Mouse (Mus musculus) midbrain, embryonic 14.5 days (tissue): ENCODE measurements around the gene Tmem30b. TPM values are rescaled to one million over a fixed set of nuclear protein-coding genes. Genes with fewer than 3 reads are reported as not detected.

Experiments used
- ATAC-seq: fragments of 200-750 bp; cut with Nextera tagmentation; 2 replicates; pipeline ENCODE4 v1.8.0; 2017; ENCODE audit warnings: moderate number of reproducible peaks, moderate library complexity; ENCODE audit not compliant: low FRiP score, low TSS enrichment
- DNase-seq: peaks from one replicate; pipeline ENCODE4 v3.0.0-alpha.2; 2015
- H3K27ac ChIP-seq: fragments of 300-500 bp; sonication (generic); replicated peaks from 2 replicates; pipeline ENCODE4 v1.5.1; 2014; ENCODE audit warnings: mild to moderate bottlenecking, low read depth, low read length, moderate library complexity
- H3K27me3 ChIP-seq: fragments of 300-500 bp; sonication (generic); 2 replicates; pipeline ENCODE4 v1.6.1; 2014; ENCODE audit warnings: low read length, control low read depth, mixed read lengths; ENCODE audit not compliant: control insufficient read depth, insufficient read depth
- H3K36me3 ChIP-seq: fragments of 300-500 bp; sonication (generic); 2 replicates; pipeline ENCODE4 v1.6.1; 2014; ENCODE audit warnings: low read length, control low read depth; ENCODE audit not compliant: control insufficient read depth, insufficient read depth
- H3K4me1 ChIP-seq: fragments of 300-500 bp; sonication (generic); 2 replicates; pipeline ENCODE4 v1.6.1; 2014; ENCODE audit warnings: mild to moderate bottlenecking, antibody characterized with exemption, low read length, control low read depth; ENCODE audit not compliant: control insufficient read depth, insufficient read depth
- H3K4me2 ChIP-seq: fragments of 300-500 bp; sonication (generic); 2 replicates; pipeline ENCODE4 v1.6.1; 2014; ENCODE audit warnings: mild to moderate bottlenecking, low read length, moderate library complexity
- H3K4me3 ChIP-seq: fragments of 300-500 bp; sonication (generic); replicated peaks from 2 replicates; pipeline ENCODE4 v1.5.1; 2014; ENCODE audit warnings: low read depth, low read length
- H3K9ac ChIP-seq: fragments of 300-500 bp; sonication (generic); replicated peaks from 2 replicates; pipeline ENCODE4 v1.6.1; 2014; ENCODE audit warnings: mild to moderate bottlenecking, low read length, moderate library complexity
- H3K9me3 ChIP-seq: fragments of 300-500 bp; sonication (generic); 2 replicates; pipeline ENCODE4 v1.6.1; 2016; ENCODE audit warnings: low read length, control low read depth, mixed read lengths; ENCODE audit not compliant: control insufficient read depth
- WGBS: fragments of 180-500 bp; shearing (Covaris S2); extraction: QIAGEN DNeasy Blood & Tissue Kit; methylation state at CpG from one replicate; pipeline ENCODE4 v1.1.7; 2014; 5-methylcytosine and 5-hydroxymethylcytosine counted together
- polyA plus RNA-seq: library from polyadenylated mRNA; unstranded; fragments of >200 nt; fragmentation: Nextera tagmentation; extraction: Ambion mirVana; gene quantifications from 2 replicates; pipeline ENCODE4 v1.2.1, GENCODE M21; 2014

The Tmem30b gene
- polyA plus RNA-seq, 1 experiment from 2014 or later = 0.16 TPM

- peak overlapping the region; percentile 73 for H3K4me3 ChIP-seq
- peak overlapping the region; percentile 93 for H3K4me2 ChIP-seq
- no peak overlapping the region; the same call in 1 of the 2 replicates for H3K27ac ChIP-seq
- peak; percentile 44 for DNase-seq
- peak; percentile 19; the same call in 1 of the 2 replicates for ATAC-seq
- H3K4me1 ChIP-seq = peaks cover 15% of the 10 kb centered on the region
- WGBS = under 1% methylated on average over 33 of the region's 33 CpGs
- H3K36me3 ChIP-seq = no peaks in the 10 kb centered on the region
- no peaks in the 10 kb centered on the region for H3K9me3 ChIP-seq
- H3K27me3 ChIP-seq = peaks cover 15% of the 10 kb centered on the region
- H3K9ac ChIP-seq = peak overlapping the region; percentile 70
These were observed 39.1 kb upstream of the Tmem30b start for GRCm38 (mm10) chr12:73585241-73585801.

GRCm38 (mm10) chr12:73584610-73585240 lies 38.5 kb upstream of the Tmem30b start, which contains the start of gene Prkch:
TSS of gene Prkch (plus strand) at chr12:73584796.
- Histone ChIP-seq H3K9ac (peak within 1 kb of the TSS; percentile 70), H3K4me3 (peak within 1 kb of the TSS; percentile 73), H3K4me1 (peaks cover 15% of the 10 kb centered on the region), H3K36me3 (no peaks in the 10 kb centered on the region), H3K27ac (peak within 1 kb of the TSS; percentile 57), H3K9me3 (no peaks in the 10 kb centered on the region), H3K4me2 (peak within 1 kb of the TSS; percentile 93), H3K27me3 (peaks cover 15% of the 10 kb centered on the region)
- ATAC-seq (peak; percentile 88), DNase-seq (peak; percentile 89)
- 0% methylated on average over 57 of the region's 61 CpGs for WGBS

GRCm38 (mm10) chr12:73583813-73584609 lies 37.8 kb upstream of the Tmem30b start:
- Histone ChIP-seq H3K4me1 (peaks cover 15% of the 10 kb centered on the region), H3K36me3 (no peaks in the 10 kb centered on the region), H3K9ac (peak overlapping the region; percentile 70), H3K4me2 (peak overlapping the region; percentile 93), H3K27me3 (peaks cover 15% of the 10 kb centered on the region), H3K27ac (peak overlapping the region; percentile 37; the same call in 1 of the 2 replicates), H3K9me3 (no peaks in the 10 kb centered on the region), H3K4me3 (peak overlapping the region; percentile 73)
- DNase-seq = peak; percentile 66
- peak; percentile 81 for ATAC-seq
- WGBS = 5% methylated on average over 33 of the region's 33 CpGs

GRCm38 (mm10) chr12:73583318-73583717 lies 37.1 kb upstream of the Tmem30b start:
- Histone ChIP-seq H3K4me1 (peaks cover 15% of the 10 kb centered on the region), H3K9me3 (no peaks in the 10 kb centered on the region), H3K4me3 (no peak overlapping the region), H3K36me3 (no peaks in the 10 kb centered on the region), H3K27ac (no peak overlapping the region), H3K9ac (no peak overlapping the region), H3K4me2 (peak overlapping the region; percentile 93; the same call in 1 of the 2 replicates), H3K27me3 (peaks cover 15% of the 10 kb centered on the region)
- no peak for ATAC-seq
- WGBS = 80% methylated on average over 9 of the region's 9 CpGs
- no peak for DNase-seq

GRCm38 (mm10) chr12:73580811-73581210 lies 34.6 kb upstream of the Tmem30b start:
- 72% methylated on average over 7 of the region's 7 CpGs for WGBS
- Histone ChIP-seq H3K27ac (no peak overlapping the region), H3K36me3 (no peaks in the 10 kb centered on the region), H3K9me3 (no peaks in the 10 kb centered on the region), H3K4me1 (peaks cover 10% of the 10 kb centered on the region; the same call in 1 of the 2 replicates), H3K4me2 (no peak overlapping the region), H3K27me3 (peaks cover 6% of the 10 kb centered on the region), H3K9ac (no peak overlapping the region), H3K4me3 (no peak overlapping the region)
- no peak for DNase-seq
- ATAC-seq = no peak

GRCm38 (mm10) chr12:73578141-73578540 lies 31.9 kb upstream of the Tmem30b start:
- H3K27me3 ChIP-seq = no peaks in the 10 kb centered on the region
- no peaks in the 10 kb centered on the region for H3K9me3 ChIP-seq
- no peak overlapping the region for H3K9ac ChIP-seq
- DNase-seq = no peak
- 72% methylated on average over 6 of the region's 6 CpGs for WGBS
- H3K4me1 ChIP-seq = no peaks in the 10 kb centered on the region
- H3K27ac ChIP-seq = no peak overlapping the region
- H3K36me3 ChIP-seq = no peaks in the 10 kb centered on the region
- H3K4me2 ChIP-seq = no peak overlapping the region
- no peak overlapping the region for H3K4me3 ChIP-seq
- ATAC-seq = no peak

GRCm38 (mm10) chr12:73574632-73575031 lies 28.4 kb upstream of the Tmem30b start:
- no peaks in the 10 kb centered on the region for H3K9me3 ChIP-seq
- H3K27me3 ChIP-seq = no peaks in the 10 kb centered on the region
- 79% methylated on average over 15 of the region's 15 CpGs for WGBS
- no peak overlapping the region for H3K27ac ChIP-seq
- no peak for DNase-seq
- no peaks in the 10 kb centered on the region for H3K36me3 ChIP-seq
- H3K4me2 ChIP-seq = no peak overlapping the region
- H3K9ac ChIP-seq = no peak overlapping the region
- no peak for ATAC-seq
- H3K4me1 ChIP-seq = no peaks in the 10 kb centered on the region
- no peak overlapping the region for H3K4me3 ChIP-seq

GRCm38 (mm10) chr12:73565620-73565969 lies 19.4 kb upstream of the Tmem30b start:
- 62% methylated on average over 11 of the region's 11 CpGs for WGBS

More at GRCm38 (mm10) chr12:73565620-73565969, 19.4 kb upstream of the Tmem30b start:
- Histone ChIP-seq H3K4me1 (peaks cover 3% of the 10 kb centered on the region; the same call in 1 of the 2 replicates), H3K9ac (peak overlapping the region; percentile 4; the same call in 1 of the 2 replicates), H3K27me3 (no peaks in the 10 kb centered on the region), H3K4me3 (peak overlapping the region; percentile 23), H3K27ac (no peak overlapping the region), H3K36me3 (no peaks in the 10 kb centered on the region), H3K9me3 (no peaks in the 10 kb centered on the region), H3K4me2 (peak overlapping the region; percentile 54)
- no peak for ATAC-seq
- no peak for DNase-seq
